Mouse (Mus musculus) embryo, embryonic 10.5 days (tissue): ENCODE results near the gene Phf13.
"Not testable (repeated sequence)": the region's sequence is repeated elsewhere in the genome, so short reads cannot be mapped to it uniquely, and the experiment has no call there.

ENCODE experiments used
- DNase-seq: peaks from one replicate; pipeline ENCODE4 v3.0.0-alpha.2; 2015; ENCODE audit warnings: low spot score

The Phf13 gene

GRCm38 (mm10) chr4:151996173-151996950, at the start of gene Phf13:
Phf13 (minus strand) TSS chr4:151996258.
- DNase-seq: peak; percentile 99

GRCm38 (mm10) chr4:152044609-152045008, 48.6 kb upstream of the Phf13 start:
- no peak for DNase-seq

- DNase-seq: no peak
Observed at GRCm38 (mm10) chr4:152043171-152043570, 47.1 kb upstream of the Phf13 start.

- DNase-seq: no peak
Observed at GRCm38 (mm10) chr4:152041924-152042641, 46.0 kb upstream of the Phf13 start.

GRCm38 (mm10) chr4:152039831-152040310, 43.8 kb upstream of the Phf13 start:
- DNase-seq: peak; percentile 14

- peak; percentile 93 for DNase-seq
Observed at GRCm38 (mm10) chr4:152038985-152039830, 43.1 kb upstream of the Phf13 start, which contains the start of gene Nol9. Nol9 (plus strand) TSS chr4:152039321.

- DNase-seq: no peak
Observed at GRCm38 (mm10) chr4:152038225-152038984, 42.3 kb upstream of the Phf13 start, which contains the start of gene Tas1r1. Tas1r1 (minus strand) TSS chr4:152038568.

- DNase-seq: not testable (repeated sequence)
Observed at GRCm38 (mm10) chr4:152036464-152036863, 40.4 kb upstream of the Phf13 start.

- no peak for DNase-seq
Observed at GRCm38 (mm10) chr4:152032922-152033321, 36.9 kb upstream of the Phf13 start.

GRCm38 (mm10) chr4:152029997-152030396, 33.9 kb upstream of the Phf13 start:
- no peak for DNase-seq

- DNase-seq: no peak
Observed at GRCm38 (mm10) chr4:152029087-152029486, 33.0 kb upstream of the Phf13 start.

GRCm38 (mm10) chr4:152028456-152028855, 32.4 kb upstream of the Phf13 start:
- DNase-seq: no peak

GRCm38 (mm10) chr4:152027524-152027923, 31.5 kb upstream of the Phf13 start, which contains the start of gene Zbtb48:
Zbtb48 (minus strand) TSS chr4:152027671.
- peak; percentile 99 for DNase-seq

GRCm38 (mm10) chr4:152026751-152027508, 30.9 kb upstream of the Phf13 start:
- no peak for DNase-seq

GRCm38 (mm10) chr4:152024525-152024924, 28.5 kb upstream of the Phf13 start:
- DNase-seq: no peak

- DNase-seq: no peak
Observed at GRCm38 (mm10) chr4:152022506-152022905, 26.4 kb upstream of the Phf13 start.

GRCm38 (mm10) chr4:152021568-152022097, 25.6 kb upstream of the Phf13 start:
- DNase-seq: no peak

GRCm38 (mm10) chr4:152020024-152020423, 24.0 kb upstream of the Phf13 start:
- no peak for DNase-seq

GRCm38 (mm10) chr4:152019073-152019472, 23.0 kb upstream of the Phf13 start:
- no peak for DNase-seq
